Mouse (Mus musculus): ENCODE data around the gene Ptch2. TPM values are rescaled to one million over a fixed set of nuclear protein-coding genes. Genes with fewer than 3 reads are reported as not detected.
A peak's percentile ranks its signal among the peaks of the same experiment; 100 is the strongest.

The Ptch2 gene
- polyA plus RNA-seq, 1 experiment: 5.0 TPM

- TF ChIP-seq POLR2A (IDR thresholded peaks at IDR 0.05; ENCODE audit: low read depth, low read length) (no peak), CTCF (conservative IDR thresholded peaks at IDR 0.05; ENCODE audit: insufficient read depth, insufficient read length, low read depth, low read length) (no peak)
- 54% methylated on average over 7 of the region's 7 CpGs for WGBS
- Histone ChIP-seq H3K27ac (ENCODE audit: insufficient read depth, low read depth, low read length) (no peak overlapping the region), H3K4me1 (ENCODE audit: control insufficient read depth, insufficient read depth, low read length) (peaks cover 3% of the 10 kb centered on the region; the same call in 1 of the 2 replicates), H3K4me3 (ENCODE audit: insufficient read depth, low read depth, low read length) (no peak overlapping the region), H3K36me3 (ENCODE audit: control insufficient read depth, insufficient read depth, low read length) (no peaks in the 10 kb centered on the region), H3K27me3 (replicated peaks; ENCODE audit: control insufficient read depth, insufficient read depth, low read length) (no peaks in the 10 kb centered on the region)
- no peak for DNase-seq
These were observed 47.1 kb downstream of the Ptch2 start for GRCm38 (mm10) chr4:117143023-117143422.

DNA sequence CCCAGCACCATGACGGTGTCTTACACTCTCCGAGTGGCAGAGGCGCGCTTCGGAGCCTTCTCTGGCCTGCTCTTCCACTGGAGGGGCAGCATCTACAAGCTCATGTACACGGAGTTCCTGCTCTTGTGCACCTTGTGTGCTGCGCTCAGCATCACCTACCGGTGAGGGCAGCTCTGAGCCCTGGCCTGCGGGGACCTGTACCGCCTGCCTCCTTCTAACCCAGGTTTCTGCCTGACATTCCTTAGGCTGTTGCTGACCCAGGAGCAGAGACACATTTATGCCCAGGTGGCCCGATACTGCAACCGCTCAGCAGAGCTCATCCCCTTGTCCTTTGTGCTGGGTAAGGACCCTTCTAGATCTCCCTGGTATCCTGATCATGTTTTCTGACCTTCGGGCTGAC lies 49.4 kb downstream of the Ptch2 start:
- no peak for DNase-seq
- Histone ChIP-seq H3K4me1 (ENCODE audit: control insufficient read depth, insufficient read depth, low read length) (no peaks in the 10 kb centered on the region), H3K27ac (ENCODE audit: insufficient read depth, low read depth, low read length) (no peak overlapping the region), H3K27me3 (replicated peaks; ENCODE audit: control insufficient read depth, insufficient read depth, low read length) (no peaks in the 10 kb centered on the region), H3K4me3 (ENCODE audit: insufficient read depth, low read depth, low read length) (no peak overlapping the region), H3K36me3 (ENCODE audit: control insufficient read depth, insufficient read depth, low read length) (no peaks in the 10 kb centered on the region; the same call in 1 of the 2 replicates)
- WGBS: 75% methylated on average over 13 of the region's 13 CpGs
- TF ChIP-seq POLR2A (IDR thresholded peaks at IDR 0.05; ENCODE audit: low read depth, low read length) (no peak), CTCF (conservative IDR thresholded peaks at IDR 0.05; ENCODE audit: insufficient read depth, insufficient read length, low read depth, low read length) (no peak)

DNA sequence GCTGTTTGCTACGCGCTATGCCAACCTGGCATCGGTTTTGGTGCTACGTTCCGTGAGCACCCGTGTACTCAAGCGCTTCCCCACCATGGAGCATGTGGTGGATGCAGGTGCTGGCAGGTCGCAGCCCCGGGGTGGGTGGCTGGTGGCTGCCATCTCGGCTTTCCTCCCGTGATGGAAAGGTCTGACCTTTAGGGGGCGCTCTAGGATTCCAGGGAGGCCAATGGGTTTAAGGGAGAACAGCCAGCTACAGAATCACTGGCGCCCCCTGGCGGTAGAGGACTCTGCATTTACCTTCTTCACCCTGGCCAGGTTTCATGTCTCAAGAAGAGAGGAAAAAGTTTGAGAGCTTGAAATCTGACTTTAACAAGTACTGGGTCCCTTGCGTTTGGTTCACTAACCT lies 50.3 kb downstream of the Ptch2 start:
- Histone ChIP-seq H3K4me1 (ENCODE audit: control insufficient read depth, insufficient read depth, low read length) (no peaks in the 10 kb centered on the region), H3K27me3 (replicated peaks; ENCODE audit: control insufficient read depth, insufficient read depth, low read length) (no peaks in the 10 kb centered on the region), H3K27ac (ENCODE audit: insufficient read depth, low read depth, low read length) (no peak overlapping the region), H3K4me3 (ENCODE audit: insufficient read depth, low read depth, low read length) (no peak overlapping the region), H3K36me3 (ENCODE audit: control insufficient read depth, insufficient read depth, low read length) (no peaks in the 10 kb centered on the region; the same call in 1 of the 2 replicates)
- TF ChIP-seq POLR2A (IDR thresholded peaks at IDR 0.05; ENCODE audit: low read depth, low read length) (no peak), CTCF (conservative IDR thresholded peaks at IDR 0.05; ENCODE audit: insufficient read depth, insufficient read length, low read depth, low read length) (peak; percentile 88)
- WGBS: 35% methylated on average over 15 of the region's 15 CpGs
- DNase-seq: peak; percentile 91

DNA sequence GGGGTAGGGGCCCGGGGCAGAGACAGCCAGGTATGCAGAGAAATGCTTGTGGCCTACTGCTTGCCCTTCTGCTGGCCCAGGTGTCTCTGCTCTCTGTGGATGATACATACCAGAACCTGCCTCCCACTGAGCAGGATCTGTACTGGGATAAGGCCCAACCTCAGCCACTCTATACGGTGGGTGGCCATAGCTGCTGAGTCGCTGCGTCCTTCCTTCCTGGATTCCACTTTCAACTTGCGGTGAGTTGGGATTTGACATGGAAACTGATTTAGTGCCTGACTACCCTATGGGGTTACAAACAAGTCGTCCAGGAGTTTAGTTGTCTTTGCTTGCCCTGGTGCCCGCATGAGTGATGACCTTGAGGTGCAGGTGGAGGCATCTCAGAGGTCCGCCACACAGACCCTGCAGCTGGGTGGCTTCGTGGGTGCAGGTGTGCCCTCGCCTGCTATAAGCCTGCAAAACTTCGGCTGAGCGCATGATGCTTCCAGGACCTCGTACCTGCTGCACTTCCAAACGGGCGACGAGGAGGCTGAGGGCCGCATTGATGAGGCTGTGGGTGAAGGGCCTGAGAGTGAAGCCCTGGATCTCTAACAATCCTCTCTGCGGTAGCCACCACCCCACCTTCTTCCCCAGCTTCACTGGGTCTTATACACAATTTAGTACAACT lies 52.3 kb downstream of the Ptch2 start:
- WGBS: 74% methylated on average over 18 of the region's 18 CpGs
- H3K36me3 ChIP-seq (ENCODE audit: control insufficient read depth, insufficient read depth, low read length): peaks cover 8% of the 10 kb centered on the region; the same call in 1 of the 2 replicates

DNA sequence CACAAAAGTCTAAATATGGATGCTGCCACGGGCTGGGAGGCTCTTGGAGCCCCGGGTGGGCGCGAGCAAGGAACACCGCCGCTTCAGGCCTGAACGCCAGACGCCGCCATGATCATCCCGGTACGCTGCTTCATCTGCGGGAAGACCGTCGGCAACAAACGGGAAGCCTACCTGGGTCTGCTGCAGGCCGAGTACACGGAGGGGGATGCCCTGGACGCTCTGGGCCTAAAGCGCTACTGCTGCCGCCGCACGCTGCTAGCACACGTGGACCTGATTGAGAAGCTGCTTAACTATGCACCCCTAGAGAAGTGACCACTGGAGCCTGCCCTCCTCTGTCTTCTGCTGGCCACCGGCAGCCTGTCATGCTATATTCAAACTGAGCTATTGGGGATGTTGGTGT lies 52.9 kb downstream of the Ptch2 start:
- no peak for DNase-seq
- 75% methylated on average over 24 of the region's 24 CpGs for WGBS
- Histone ChIP-seq H3K4me3 (ENCODE audit: insufficient read depth, low read depth, low read length) (no peak overlapping the region), H3K27ac (ENCODE audit: insufficient read depth, low read depth, low read length) (no peak overlapping the region), H3K36me3 (ENCODE audit: control insufficient read depth, insufficient read depth, low read length) (peaks cover 8% of the 10 kb centered on the region; the same call in 1 of the 2 replicates), H3K27me3 (replicated peaks; ENCODE audit: control insufficient read depth, insufficient read depth, low read length) (no peaks in the 10 kb centered on the region), H3K4me1 (ENCODE audit: control insufficient read depth, insufficient read depth, low read length) (no peaks in the 10 kb centered on the region)
- TF ChIP-seq POLR2A (IDR thresholded peaks at IDR 0.05; ENCODE audit: low read depth, low read length) (no peak), CTCF (conservative IDR thresholded peaks at IDR 0.05; ENCODE audit: insufficient read depth, insufficient read length, low read depth, low read length) (no peak)

More for the DNA sequence above, 52.3 kb downstream of the Ptch2 start:
- DNase-seq: no peak
- Histone ChIP-seq H3K4me3 (ENCODE audit: insufficient read depth, low read depth, low read length) (no peak overlapping the region), H3K27me3 (replicated peaks; ENCODE audit: control insufficient read depth, insufficient read depth, low read length) (no peaks in the 10 kb centered on the region), H3K4me1 (ENCODE audit: control insufficient read depth, insufficient read depth, low read length) (no peaks in the 10 kb centered on the region), H3K27ac (ENCODE audit: insufficient read depth, low read depth, low read length) (no peak overlapping the region)
- no peak for TF ChIP-seq CTCF (conservative IDR thresholded peaks at IDR 0.05; ENCODE audit: insufficient read depth, insufficient read length, low read depth, low read length)
- TF ChIP-seq POLR2A (IDR thresholded peaks at IDR 0.05; ENCODE audit: low read depth, low read length): no peak

- H3K36me3 ChIP-seq (ENCODE audit: control insufficient read depth, insufficient read depth, low read length): peaks cover 8% of the 10 kb centered on the region; the same call in 1 of the 2 replicates
These were observed 53.7 kb downstream of the Ptch2 start for GRCm38 (mm10) chr4:117149291-117150211.

More at GRCm38 (mm10) chr4:117149291-117150211, 53.7 kb downstream of the Ptch2 start:
- WGBS: 77% methylated on average over 6 of the region's 6 CpGs
- Histone ChIP-seq H3K4me3 (ENCODE audit: insufficient read depth, low read depth, low read length) (no peak overlapping the region), H3K4me1 (ENCODE audit: control insufficient read depth, insufficient read depth, low read length) (no peaks in the 10 kb centered on the region), H3K27ac (ENCODE audit: insufficient read depth, low read depth, low read length) (no peak overlapping the region), H3K27me3 (replicated peaks; ENCODE audit: control insufficient read depth, insufficient read depth, low read length) (no peaks in the 10 kb centered on the region)
- DNase-seq: no peak
- no peak for TF ChIP-seq POLR2A (IDR thresholded peaks at IDR 0.05; ENCODE audit: low read depth, low read length)
- no peak for TF ChIP-seq CTCF (conservative IDR thresholded peaks at IDR 0.05; ENCODE audit: insufficient read depth, insufficient read length, low read depth, low read length)

Measured in kidney, adult 2 months (tissue).